Mouse (Mus musculus) right cerebral cortex, postnatal 10 days (tissue): ENCODE results near the gene Mical1.
A peak's percentile ranks its signal among the peaks of the same experiment; 100 is the strongest.

Experiments used
- DNase-seq, 2 experiments: peaks; one replicate each; pipeline ENCODE4 v3.0.0; 2021; ENCODE audit warnings: low spot score in 2 of 2

Gene Mical1

GRCm38 (mm10) chr10:41476171-41477017, at the start of gene Mical1:
Gene Mical1, plus strand, starts transcription at chr10:41476314.
- peak; percentile 71 to 79 for DNase-seq

- DNase-seq, result no peak
These were observed 49.7 kb upstream of the Mical1 start for GRCm38 (mm10) chr10:41426368-41426767.

- DNase-seq, result peak; percentile 42 to 53
These were observed 41.5 kb upstream of the Mical1 start for GRCm38 (mm10) chr10:41434624-41435023.

GRCm38 (mm10) chr10:41435141-41435540, 41.0 kb upstream of the Mical1 start:
- DNase-seq, result no peak

GRCm38 (mm10) chr10:41448216-41448615, 27.9 kb upstream of the Mical1 start:
- DNase-seq, result no peak

GRCm38 (mm10) chr10:41449684-41450083, 26.4 kb upstream of the Mical1 start:
- DNase-seq, result peak; percentile 41 to 43

GRCm38 (mm10) chr10:41450137-41450670, 25.9 kb upstream of the Mical1 start, which contains the start of gene Zbtb24:
Gene Zbtb24, plus strand, starts transcription at chr10:41450383.
- peak; percentile 96 to 97 for DNase-seq

- DNase-seq, result no peak
These were observed 25.2 kb upstream of the Mical1 start for GRCm38 (mm10) chr10:41450780-41451522.

GRCm38 (mm10) chr10:41451656-41452055, 24.5 kb upstream of the Mical1 start:
- no peak for DNase-seq

GRCm38 (mm10) chr10:41452791-41453190, 23.3 kb upstream of the Mical1 start:
- DNase-seq, result no peak

GRCm38 (mm10) chr10:41459990-41460389, 16.1 kb upstream of the Mical1 start:
- DNase-seq, result no peak

GRCm38 (mm10) chr10:41460501-41460900, 15.6 kb upstream of the Mical1 start:
- no peak for DNase-seq

GRCm38 (mm10) chr10:41461057-41461722, 14.9 kb upstream of the Mical1 start:
- no peak for DNase-seq

GRCm38 (mm10) chr10:41464401-41464955, 11.6 kb upstream of the Mical1 start:
- DNase-seq, result no peak

GRCm38 (mm10) chr10:41467325-41467724, 8.8 kb upstream of the Mical1 start:
- DNase-seq, result no peak

GRCm38 (mm10) chr10:41470693-41471092, 5.4 kb upstream of the Mical1 start:
- DNase-seq, result no peak

GRCm38 (mm10) chr10:41472534-41472933, 3.6 kb upstream of the Mical1 start:
- DNase-seq, result no peak

GRCm38 (mm10) chr10:41472962-41473481, 3.1 kb upstream of the Mical1 start:
- DNase-seq, result no peak

GRCm38 (mm10) chr10:41473782-41474468, 2.2 kb upstream of the Mical1 start:
- DNase-seq, result no peak

- DNase-seq, result no peak
These were observed 1.1 kb upstream of the Mical1 start for GRCm38 (mm10) chr10:41474981-41475391.

GRCm38 (mm10) chr10:41477018-41477277, 834 bp downstream of the Mical1 start:
- DNase-seq, result no peak
